In genomic region chr5:72957281-72957680, GRCm38 (mm10) we compare ENCODE assay signal across 26 mouse cellular contexts. TPM values are rescaled to one million over a fixed set of nuclear protein-coding genes. Genes with fewer than 3 reads are reported as not detected.
DNase-seq lines count a peak whose midpoint lies in the region; ATAC-seq lines count a peak whose summit lies in the region.
"Had no signal": no experiment of that assay in that cellular context is flagged by ENCODE, and none has a peak within 500 bp of the region (broad histone marks: within the 10 kb centered on the region; RNA-seq: fewer than 3 reads in every experiment).

No protein-coding gene starts in this region.

- DNase-seq in adrenal gland, adult 2 months, result peak; percentile 57
- DNase-seq in adrenal gland, adult 8-10 months, result peak; percentile 17
- DNase-seq in adrenal gland, postnatal 14 days, result peak; percentile 33
- peak; percentile 23 to 45 for DNase-seq in adrenal gland, postnatal 36 days
- DNase-seq: cerebellum, adult 11 months; cerebellum, adult 18-20 months; cerebellum, adult 8-10 months; cerebellum, adult 9-11 months; cerebellum, postnatal 14 days; cerebellum, postnatal 36 days; forebrain, postnatal 0 days had no signal

- WGBS in liver, embryonic 12.5 days (ENCODE audit: insufficient replicate concordance), result 83% methylated on average over 17 of the region's 17 CpGs
- WGBS in kidney, embryonic 16.5 days, result 72% methylated on average over 17 of the region's 17 CpGs

- H3K4me3 ChIP-seq in liver, embryonic 12.5 days, result no peak overlapping the region
- no peak overlapping the region for H3K4me3 ChIP-seq in kidney, embryonic 16.5 days (ENCODE audit: low read length)
- H3K4me3 ChIP-seq: embryonic facial prominence, embryonic 10.5 days; embryonic facial prominence, embryonic 12.5 days; forebrain, embryonic 13.5 days; forebrain, embryonic 15.5 days had no signal

- peaks cover 18% of the 10 kb centered on the region for H3K36me3 ChIP-seq in liver, embryonic 12.5 days
- peaks cover 11% of the 10 kb centered on the region for H3K36me3 ChIP-seq in kidney, embryonic 16.5 days (ENCODE audit: insufficient read depth, low read length)

- no peak overlapping the region for H3K27ac ChIP-seq in liver, embryonic 12.5 days
- no peak overlapping the region for H3K27ac ChIP-seq in kidney, embryonic 16.5 days (ENCODE audit: low read length)
- H3K27ac ChIP-seq: embryonic facial prominence, embryonic 10.5 days; embryonic facial prominence, embryonic 12.5 days; forebrain, embryonic 13.5 days; forebrain, embryonic 15.5 days had no signal

- H3K9ac ChIP-seq in liver, embryonic 12.5 days, result no peak overlapping the region
- H3K9ac ChIP-seq in kidney, embryonic 16.5 days (replicated peaks; ENCODE audit: low read length), result no peak overlapping the region
- H3K9ac ChIP-seq: embryonic facial prominence, embryonic 12.5 days; forebrain, embryonic 13.5 days; forebrain, embryonic 15.5 days; forebrain, postnatal 0 days had no signal

- no peak overlapping the region for H3K4me2 ChIP-seq in liver, embryonic 12.5 days
- no peak overlapping the region for H3K4me2 ChIP-seq in kidney, embryonic 16.5 days (replicated peaks; ENCODE audit: low read depth, low read length)
- H3K4me2 ChIP-seq: embryonic facial prominence, embryonic 12.5 days; forebrain, embryonic 13.5 days; forebrain, embryonic 15.5 days had no signal

- H3K4me1 ChIP-seq in liver, embryonic 12.5 days, result no peaks in the 10 kb centered on the region
- H3K4me1 ChIP-seq in kidney, embryonic 16.5 days (ENCODE audit: insufficient read depth, low read length), result peaks cover 6% of the 10 kb centered on the region; the same call in 1 of the 2 replicates
- H3K4me1 ChIP-seq: embryonic facial prominence, embryonic 10.5 days; forebrain, embryonic 13.5 days; forebrain, embryonic 15.5 days had no signal

- H3K9me3 ChIP-seq in liver, embryonic 12.5 days (replicated peaks), result no peaks in the 10 kb centered on the region
- no peaks in the 10 kb centered on the region for H3K9me3 ChIP-seq in kidney, embryonic 16.5 days (ENCODE audit: low read length)
- H3K9me3 ChIP-seq: embryonic facial prominence, embryonic 10.5 days; embryonic facial prominence, embryonic 12.5 days; forebrain, embryonic 13.5 days; forebrain, embryonic 15.5 days had no signal

- no peaks in the 10 kb centered on the region for H3K27me3 ChIP-seq in liver, embryonic 12.5 days (replicated peaks)
- H3K27me3 ChIP-seq in kidney, embryonic 16.5 days (ENCODE audit: insufficient read depth, low read length), result no peaks in the 10 kb centered on the region
- H3K27me3 ChIP-seq: embryonic facial prominence, embryonic 12.5 days; forebrain, embryonic 13.5 days; forebrain, embryonic 15.5 days had no signal

- no peak for ATAC-seq in inflammation-experienced regulatory T-cells, adult 6 months
- no peak for ATAC-seq in liver, embryonic 12.5 days
- ATAC-seq in kidney, embryonic 16.5 days (ENCODE audit: low FRiP score, low TSS enrichment), result no peak
- ATAC-seq: forebrain, embryonic 13.5 days; forebrain, embryonic 15.5 days; forebrain, postnatal 0 days had no signal

RNA-seq across cellular contexts. Expression of gene Gm10135, which starts 17.2 kb away (rescaled TPM):
- not detected for total RNA-seq in adrenal gland, adult 2 months (2021)
- polyA plus RNA-seq in adrenal gland, adult 2 months (2012; rRNA removed), result not detected in 2 replicates
- not detected for total RNA-seq in adrenal gland, adult 8-10 months (2022)
- not detected in 2 replicates for total RNA-seq in adrenal gland, postnatal 14 days (2021)
- not detected for total RNA-seq in adrenal gland, postnatal 36 days (2021)
- polyA plus RNA-seq in inflammation-experienced regulatory T-cells, adult 6 months (2017; shearing (Covaris generic)), result not detected
- not detected in 2 replicates for polyA plus RNA-seq in liver, embryonic 12.5 days (2016; fragmentation: Nextera tagmentation; extraction: Ambion mirVana)
- not detected in 2 replicates for polyA plus RNA-seq in kidney, embryonic 16.5 days (2015; fragmentation: Nextera tagmentation; extraction: Ambion mirVana)
- total RNA-seq: adrenal gland, adult 18-20 months; common myeloid progenitor, adult 5-6 weeks; ES-E14; forebrain, postnatal 0 days had no signal
- polyA plus RNA-seq: brain, embryonic 14.5 days; C2C12; embryonic facial prominence, embryonic 10.5 days; embryonic facial prominence, embryonic 12.5 days; embryonic facial prominence, embryonic 14.5 days; forebrain, embryonic 11.5 days; forebrain, embryonic 13.5 days; forebrain, embryonic 15.5 days; forebrain, postnatal 0 days had no signal

RNA-seq across cellular contexts. Expression of gene Slain2, which starts 43.2 kb away (rescaled TPM):
- 10 to 100 TPM; 52.5 to 83.4 TPM for total RNA-seq in adrenal gland, adult 2 months (2021)
- polyA plus RNA-seq in adrenal gland, adult 2 months (2012; rRNA removed), result 13.8 and 15.9 TPM in 2 replicates
- 10 to 100 TPM; 48.1 to 67.9 (median 61.7) TPM for total RNA-seq in adrenal gland, adult 8-10 months (2022)
- 57.0 and 58.8 TPM in 2 replicates for total RNA-seq in adrenal gland, postnatal 14 days (2021)
- total RNA-seq in adrenal gland, postnatal 36 days (2021), result 10 to 100 TPM; 59.1 to 63.4 TPM
- polyA plus RNA-seq in inflammation-experienced regulatory T-cells, adult 6 months (2017; shearing (Covaris generic)), result 10 to 100 TPM; 12.3 to 13.3 (median 12.6) TPM
- 13.4 and 14.1 TPM in 2 replicates for polyA plus RNA-seq in liver, embryonic 12.5 days (2016; fragmentation: Nextera tagmentation; extraction: Ambion mirVana)
- 11.8 and 12.6 TPM in 2 replicates for polyA plus RNA-seq in kidney, embryonic 16.5 days (2015; fragmentation: Nextera tagmentation; extraction: Ambion mirVana)

RNA-seq across cellular contexts. Expression of gene Slc10a4, which starts 49.4 kb away (rescaled TPM):
- total RNA-seq in adrenal gland, adult 2 months (2021), result 10 to 100 TPM in 1 of 2 experiments, 1 to 10 TPM in 1; 6.6 to 10.3 TPM
- 13.5 and 19.8 TPM in 2 replicates for polyA plus RNA-seq in adrenal gland, adult 2 months (2012; rRNA removed)
- 10 to 100 TPM in 2 of 4 experiments, 1 to 10 TPM in 2; 7.7 to 13.1 (median 11.3) TPM for total RNA-seq in adrenal gland, adult 8-10 months (2022)
- total RNA-seq in adrenal gland, postnatal 14 days (2021), result 9.8 and 13.0 TPM in 2 replicates
- 1 to 10 TPM; 5.7 to 8.3 TPM for total RNA-seq in adrenal gland, postnatal 36 days (2021)
- polyA plus RNA-seq in inflammation-experienced regulatory T-cells, adult 6 months (2017; shearing (Covaris generic)), result not detected
- polyA plus RNA-seq in liver, embryonic 12.5 days (2016; fragmentation: Nextera tagmentation; extraction: Ambion mirVana), result 0.13 and 0.18 TPM in 2 replicates
- 1.2 and 1.8 TPM in 2 replicates for polyA plus RNA-seq in kidney, embryonic 16.5 days (2015; fragmentation: Nextera tagmentation; extraction: Ambion mirVana)
- total RNA-seq: common myeloid progenitor, adult 5-6 weeks; MEL had no signal
- polyA plus RNA-seq: C2C12 had no signal
